Mouse (Mus musculus) layer of hippocampus, adult 2 months (tissue): ENCODE measurements around the gene Tcaf1. TPM values are rescaled to one million over a fixed set of nuclear protein-coding genes. Genes with fewer than 3 reads are reported as not detected.

Experiments used
- DNase-seq, 2 experiments: peaks; one replicate each; pipeline ENCODE4 v3.0.0; 2022; ENCODE audit warnings: low spot score in 2 of 2
- H3K27ac ChIP-seq: fragments of 200-600 bp; 2 replicates; pipeline ENCODE4 v1.8.1; 2022
- H3K4me3 ChIP-seq: fragments of 200-600 bp; 2 replicates; pipeline ENCODE4 v1.8.1; 2022; ENCODE audit warnings: mild to moderate bottlenecking
- CTCF ChIP-seq: fragments of 200-600 bp; conservative IDR thresholded peaks from 2 replicates; pipeline ENCODE4 v1.8.1; 2022; ENCODE audit warnings: antibody characterized with exemption, mild to moderate bottlenecking, moderate library complexity
- long read RNA-seq, 2 experiments: library from polyadenylated mRNA; stranded (forward); transcript quantifications; one replicate each; pipeline ENCODE4 v2.0.0; 2021; ENCODE audit warnings: borderline mapping rate in 2 of 2
- total RNA-seq, 2 experiments: library from RNA; stranded (reverse); gene quantifications; 2 replicates each; pipeline ENCODE4 v1.2.3; 2021

The Tcaf1 gene
- 100 to 1,000 TPM; 215 to 221 TPM for total RNA-seq
- long read RNA-seq, experiment 1, full-length matches to known transcripts: 34 of 92 reads
- long read RNA-seq, experiment 1, partial matches to known transcripts: 17 of 92 reads
- long read RNA-seq, experiment 1, other reads (novel, unspliced or antisense): 41 of 92 reads
- long read RNA-seq, experiment 2, full-length matches to known transcripts: 46 of 144 reads
- long read RNA-seq, experiment 2, partial matches to known transcripts: 34 of 144 reads
- long read RNA-seq, experiment 2, other reads (novel, unspliced or antisense): 64 of 144 reads

- DNase-seq: peak; percentile 87 to 94
- peak within 1 kb of the TSS; percentile 97 for H3K27ac ChIP-seq
- TF ChIP-seq CTCF: no peak
- H3K4me3 ChIP-seq: peak within 1 kb of the TSS; percentile 80
Measured at GRCm38 (mm10) chr6:42709291-42710211, at the start of gene Tcaf1. Gene Tcaf1, minus strand, starts transcription at chr6:42710088.

- DNase-seq: no peak
- Histone ChIP-seq H3K4me3 (no peak within 1 kb of the TSS), H3K27ac (no peak within 1 kb of the TSS)
- no peak for TF ChIP-seq CTCF
Measured at GRCm38 (mm10) chr6:42756104-42756503, 46.2 kb upstream of the Tcaf1 start, which contains the start of gene Olfr38. Gene Olfr38, plus strand, starts transcription at chr6:42756404.

GRCm38 (mm10) chr6:42747846-42748245, 38.0 kb upstream of the Tcaf1 start:
- TF ChIP-seq CTCF: no peak
- H3K27ac ChIP-seq: no peak overlapping the region
- DNase-seq: no peak
- no peak overlapping the region for H3K4me3 ChIP-seq

- no peak overlapping the region for H3K27ac ChIP-seq
- no peak for DNase-seq
- no peak overlapping the region for H3K4me3 ChIP-seq
- TF ChIP-seq CTCF: no peak
Measured at GRCm38 (mm10) chr6:42742303-42742702, 32.4 kb upstream of the Tcaf1 start.

GRCm38 (mm10) chr6:42739071-42739470, 29.2 kb upstream of the Tcaf1 start, which contains the start of gene Olfr453:
Gene Olfr453, plus strand, starts transcription at chr6:42739371.
- no peak within 1 kb of the TSS for H3K4me3 ChIP-seq
- H3K27ac ChIP-seq: no peak within 1 kb of the TSS
- no peak for TF ChIP-seq CTCF
- DNase-seq: no peak

GRCm38 (mm10) chr6:42717973-42718372, 8.1 kb upstream of the Tcaf1 start:
- Histone ChIP-seq H3K27ac (no peak overlapping the region), H3K4me3 (no peak overlapping the region)
- no peak for DNase-seq
- TF ChIP-seq CTCF: no peak

- TF ChIP-seq CTCF: no peak
- no peak for DNase-seq
- Histone ChIP-seq H3K27ac (no peak overlapping the region), H3K4me3 (no peak overlapping the region)
Measured at GRCm38 (mm10) chr6:42714668-42715067, 4.8 kb upstream of the Tcaf1 start.

- peak; percentile 88 to 92 for DNase-seq
- peak overlapping the region; percentile 93 for H3K4me3 ChIP-seq
- TF ChIP-seq CTCF: no peak
- H3K27ac ChIP-seq: peak overlapping the region; percentile 97
Measured at GRCm38 (mm10) chr6:42692517-42693190, 17.2 kb downstream of the Tcaf1 start.

- DNase-seq: peak; percentile 66 to 75
- peak overlapping the region; percentile 93 for H3K4me3 ChIP-seq
- H3K27ac ChIP-seq: peak overlapping the region; percentile 97
- TF ChIP-seq CTCF: no peak
Measured at GRCm38 (mm10) chr6:42692154-42692516, 17.8 kb downstream of the Tcaf1 start.

GRCm38 (mm10) chr6:42689761-42690160, 20.1 kb downstream of the Tcaf1 start:
- H3K27ac ChIP-seq: no peak overlapping the region
- no peak overlapping the region for H3K4me3 ChIP-seq
- DNase-seq: no peak
- no peak for TF ChIP-seq CTCF

GRCm38 (mm10) chr6:42687907-42688306, 22.0 kb downstream of the Tcaf1 start:
- Histone ChIP-seq H3K27ac (no peak overlapping the region), H3K4me3 (no peak overlapping the region)
- DNase-seq: no peak
- peak; percentile 58 for TF ChIP-seq CTCF

- no peak overlapping the region for H3K4me3 ChIP-seq
- no peak overlapping the region for H3K27ac ChIP-seq
- no peak for DNase-seq
- no peak for TF ChIP-seq CTCF
Measured at GRCm38 (mm10) chr6:42680077-42680476, 29.8 kb downstream of the Tcaf1 start.

GRCm38 (mm10) chr6:42676011-42676410, 33.9 kb downstream of the Tcaf1 start:
- Histone ChIP-seq H3K27ac (no peak overlapping the region), H3K4me3 (no peak overlapping the region)
- no peak for TF ChIP-seq CTCF
- DNase-seq: no peak
